Mouse (Mus musculus) thymus, adult 2 months (tissue): ENCODE data around the gene Gm1123. TPM values are rescaled to one million over a fixed set of nuclear protein-coding genes. Genes with fewer than 3 reads are reported as not detected.
A peak's percentile ranks its signal among the peaks of the same experiment; 100 is the strongest.

Experiments
- DNase-seq: peaks from one replicate; pipeline ENCODE4 v3.0.0; 2021
- H3K27ac ChIP-seq: fragments of 200-500 bp; 2 replicates; pipeline ENCODE4 v1.5.1; 2012; ENCODE audit warnings: low read length, control low read depth; ENCODE audit not compliant: control insufficient read depth, insufficient read depth
- H3K27me3 ChIP-seq: fragments of 200-500 bp; 2 replicates; pipeline ENCODE4 v1.6.1; 2012; ENCODE audit warnings: mild to moderate bottlenecking, low read length, moderate library complexity, mixed read lengths; ENCODE audit not compliant: control insufficient read depth, insufficient read depth
- H3K36me3 ChIP-seq: fragments of 200-500 bp; 2 replicates; pipeline ENCODE4 v1.6.1; 2012; ENCODE audit warnings: mild to moderate bottlenecking, low read length, moderate library complexity; ENCODE audit not compliant: control insufficient read depth, insufficient read depth
- H3K4me1 ChIP-seq: fragments of 200-500 bp; replicated peaks from 2 replicates; pipeline ENCODE4 v1.6.1; 2012; ENCODE audit warnings: low read length; ENCODE audit not compliant: control insufficient read depth, insufficient read depth
- H3K4me3 ChIP-seq: fragments of 200-500 bp; 2 replicates; pipeline ENCODE4 v1.5.1; 2012; ENCODE audit warnings: mild to moderate bottlenecking, low read length, control low read depth, moderate library complexity; ENCODE audit not compliant: control insufficient read depth, insufficient read depth
- CTCF ChIP-seq: fragments of 200-500 bp; IDR thresholded peaks from 2 replicates; pipeline ENCODE4 v1.5.1; 2012; ENCODE audit warnings: mild to moderate bottlenecking, control low read depth, low read length, moderate library complexity, borderline replicate concordance; ENCODE audit not compliant: control insufficient read depth, poor library complexity, insufficient read depth; ENCODE audit errors: extremely low read depth
- POLR2A ChIP-seq: fragments of 200-500 bp; IDR thresholded peaks from 2 replicates; pipeline ENCODE4 v1.6.1; 2012; ENCODE audit warnings: mild to moderate bottlenecking, low read length, control low read depth, moderate library complexity; ENCODE audit not compliant: control insufficient read depth, poor library complexity, insufficient read depth; ENCODE audit errors: extremely low read depth
- WGBS: fragments of 180-500 bp; shearing (Covaris S2); methylation state at CpG from one replicate; pipeline ENCODE4 v1.1.7; 2018; 5-methylcytosine and 5-hydroxymethylcytosine counted together
- polyA plus RNA-seq: library from polyadenylated mRNA; depleted of rRNA; stranded (reverse); fragments of >200 nt; gene quantifications from 2 replicates; pipeline ENCODE4 v1.2.3, GENCODE M21; 2012

The Gm1123 gene
- polyA plus RNA-seq, 1 experiment: 0.18 TPM

- no peaks in the 10 kb centered on the region for H3K36me3 ChIP-seq
- 93% methylated on average over 3 of the region's 3 CpGs for WGBS
- no peaks in the 10 kb centered on the region for H3K4me1 ChIP-seq
- TF ChIP-seq CTCF (no peak), POLR2A (no peak)
- no peak overlapping the region for H3K4me3 ChIP-seq
- H3K27me3 ChIP-seq: no peaks in the 10 kb centered on the region
- no peak for DNase-seq
- no peak overlapping the region for H3K27ac ChIP-seq
Observed at GRCm38 (mm10) chr9:99016301-99016700, 19.2 kb downstream of the Gm1123 start.

GRCm38 (mm10) chr9:99009898-99010199 is 25.7 kb downstream of the Gm1123 start:
- Histone ChIP-seq H3K27ac (peak overlapping the region; percentile 51; the same call in 1 of the 2 replicates), H3K4me3 (peak overlapping the region; percentile 24; the same call in 1 of the 2 replicates), H3K27me3 (no peaks in the 10 kb centered on the region), H3K4me1 (peaks cover 3% of the 10 kb centered on the region), H3K36me3 (no peaks in the 10 kb centered on the region)
- WGBS: 64% methylated on average over 3 of the region's 3 CpGs
- no peak for DNase-seq
- TF ChIP-seq POLR2A: no peak
- TF ChIP-seq CTCF: no peak

- Histone ChIP-seq H3K27me3 (no peaks in the 10 kb centered on the region), H3K4me1 (peaks cover 3% of the 10 kb centered on the region), H3K4me3 (peak overlapping the region; percentile 24; the same call in 1 of the 2 replicates), H3K27ac (peak overlapping the region; percentile 71; the same call in 1 of the 2 replicates), H3K36me3 (no peaks in the 10 kb centered on the region)
- TF ChIP-seq POLR2A (no peak), CTCF (no peak)
- no peak for DNase-seq
- WGBS: 54% methylated on average over 12 of the region's 12 CpGs
Observed at GRCm38 (mm10) chr9:99009069-99009897, 26.2 kb downstream of the Gm1123 start.

GRCm38 (mm10) chr9:99001326-99001725 is 34.2 kb downstream of the Gm1123 start:
- no peaks in the 10 kb centered on the region for H3K4me1 ChIP-seq
- H3K36me3 ChIP-seq: no peaks in the 10 kb centered on the region
- H3K4me3 ChIP-seq: no peak overlapping the region
- DNase-seq: no peak
- no peak for TF ChIP-seq CTCF
- no peaks in the 10 kb centered on the region for H3K27me3 ChIP-seq
- no peak overlapping the region for H3K27ac ChIP-seq
- 91% methylated on average over 6 of the region's 6 CpGs for WGBS

GRCm38 (mm10) chr9:98999881-99000339 is 35.6 kb downstream of the Gm1123 start:
- Histone ChIP-seq H3K4me1 (no peaks in the 10 kb centered on the region), H3K36me3 (no peaks in the 10 kb centered on the region), H3K27ac (no peak overlapping the region), H3K4me3 (no peak overlapping the region), H3K27me3 (no peaks in the 10 kb centered on the region)
- no peak for DNase-seq
- no peak for TF ChIP-seq CTCF
- TF ChIP-seq POLR2A: no peak
- 53% methylated on average over 9 of the region's 9 CpGs for WGBS

- H3K36me3 ChIP-seq: 0 out of 2 replicates have a peak, but pooled peaks cover 5% of the 10 kb centered on the region
- no peaks in the 10 kb centered on the region for H3K27me3 ChIP-seq
- no peak overlapping the region for H3K27ac ChIP-seq
- no peak for DNase-seq
- WGBS: 95% methylated on average over 4 of the region's 4 CpGs
- no peak overlapping the region for H3K4me3 ChIP-seq
- no peak for TF ChIP-seq POLR2A
- TF ChIP-seq CTCF: no peak
- no peaks in the 10 kb centered on the region for H3K4me1 ChIP-seq
Observed at GRCm38 (mm10) chr9:98994103-98994502, 41.4 kb downstream of the Gm1123 start.

- Histone ChIP-seq H3K27me3 (no peaks in the 10 kb centered on the region), H3K27ac (no peak overlapping the region), H3K4me3 (no peak overlapping the region), H3K36me3 (no peaks in the 10 kb centered on the region), H3K4me1 (peaks cover 3% of the 10 kb centered on the region; the same call in 1 of the 2 replicates)
- no peak for DNase-seq
- 57% methylated on average over 9 of the region's 9 CpGs for WGBS
- TF ChIP-seq POLR2A (no peak), CTCF (no peak)
Observed at GRCm38 (mm10) chr9:98987131-98987530, 48.4 kb downstream of the Gm1123 start.
